Mouse (Mus musculus) erythroblast, adult 5-6 weeks (primary cell): ENCODE results near the gene Lcn3. TPM values are rescaled to one million over a fixed set of nuclear protein-coding genes. Genes with fewer than 3 reads are reported as not detected.
"Not testable (repeated sequence)": the region's sequence is repeated elsewhere in the genome, so short reads cannot be mapped to it uniquely, and the experiment has no call there.

ENCODE experiments used
- ATAC-seq: replicated peaks from 2 replicates; pipeline ENCODE4 v1.8.0; 2016; ENCODE audit warnings: moderate number of reproducible peaks, mild to moderate bottlenecking, moderate TSS enrichment, inconsistent platforms; ENCODE audit not compliant: poor library complexity, low FRiP score, severe bottlenecking
- total RNA-seq, 2 experiments: library from RNA; stranded (forward) in 1 of 2; stranded (reverse) in 1 of 2; fragments of 150-400 nt in 1 of 2; fragments of 200-764, 138-1000 nt in 1 of 2; gene quantifications; 2 replicates each; pipeline versions ENCODE4 v1.2.3 to v1.2.4; 2015 to 2017; ENCODE audit warnings: low replicate concordance in 2 of 2

The Lcn3 gene
- total RNA-seq, 2 experiments from 2014 or later: not detected

DNA sequence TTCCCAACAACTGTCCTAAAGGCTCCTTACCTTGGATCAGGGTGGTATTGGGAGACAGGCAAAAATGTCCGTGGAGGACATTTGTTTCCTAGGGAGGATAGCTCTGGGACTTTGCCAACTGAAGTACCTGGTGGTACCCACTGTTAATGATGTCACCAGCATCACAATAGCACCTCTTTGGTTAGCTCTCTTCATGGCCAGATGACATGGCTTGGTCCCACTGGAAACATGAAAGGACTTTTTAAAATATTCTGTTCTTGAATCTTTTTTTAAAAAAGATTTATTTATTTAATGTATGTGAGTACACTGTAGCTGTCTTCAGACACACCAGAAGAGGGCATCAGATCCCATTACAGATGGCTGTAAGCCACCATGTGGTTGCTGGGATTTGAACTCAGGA lies 50.4 kb downstream of the Lcn3 start, which contains the start of gene Glt6d1:
TSS of gene Glt6d1 (minus strand) at position 101 of the 400 bp plus-strand sequence.
- ATAC-seq: not testable (repeated sequence)

Other genes starting within 250 kb of the Lcn3 start
- 1.7 and 2.3 TPM in 2 replicates for gene Traf2, start 218.6 kb upstream of the Lcn3 start, total RNA-seq (2015; ENCODE audit: low replicate concordance)
- 4.2 and 4.3 TPM in 2 replicates for gene Traf2, start 218.6 kb upstream of the Lcn3 start, total RNA-seq (2017; ENCODE audit: low replicate concordance)
- 27.3 and 50.2 TPM in 2 replicates for gene Edf1, start 207.7 kb upstream of the Lcn3 start, total RNA-seq (2015; ENCODE audit: low replicate concordance)
- gene Edf1, start 207.7 kb upstream of the Lcn3 start, total RNA-seq (2017; ENCODE audit: low replicate concordance): 32.2 and 32.9 TPM in 2 replicates
- 2.5 and 7.1 TPM in 2 replicates for gene Mamdc4, start 190.7 kb upstream of the Lcn3 start, total RNA-seq (2015; ENCODE audit: low replicate concordance)
- gene Mamdc4, start 190.7 kb upstream of the Lcn3 start, total RNA-seq (2017; ENCODE audit: low replicate concordance): 4.3 and 4.5 TPM in 2 replicates
- 0.96 and 7.1 TPM in 2 replicates for gene Phpt1, start 190.3 kb upstream of the Lcn3 start, total RNA-seq (2015; ENCODE audit: low replicate concordance)
- gene Phpt1, start 190.3 kb upstream of the Lcn3 start, total RNA-seq (2017; ENCODE audit: low replicate concordance): 2.1 TPM in 1 of 2 replicates, not detected in the other
- 0.63 TPM in 1 of 2 replicates, not detected in the other for gene Ajm1, start 183.8 kb upstream of the Lcn3 start, total RNA-seq (2015; ENCODE audit: low replicate concordance)
- gene Ajm1, start 183.8 kb upstream of the Lcn3 start, total RNA-seq (2017; ENCODE audit: low replicate concordance): not detected in 2 replicates
- 18.1 and 22.4 TPM in 2 replicates for gene Rabl6, start 157.0 kb upstream of the Lcn3 start, total RNA-seq (2015; ENCODE audit: low replicate concordance)
- gene Rabl6, start 157.0 kb upstream of the Lcn3 start, total RNA-seq (2017; ENCODE audit: low replicate concordance): 11.8 and 29.1 TPM in 2 replicates
- gene Ccdc183, start 147.9 kb upstream of the Lcn3 start, total RNA-seq (2015; ENCODE audit: low replicate concordance): not detected in 2 replicates
- not detected in 2 replicates for gene Ccdc183, start 147.9 kb upstream of the Lcn3 start, total RNA-seq (2017; ENCODE audit: low replicate concordance)
- gene Tmem141, start 143.6 kb upstream of the Lcn3 start, total RNA-seq (2015; ENCODE audit: low replicate concordance): 4.6 and 6.0 TPM in 2 replicates
- gene Tmem141, start 143.6 kb upstream of the Lcn3 start, total RNA-seq (2017; ENCODE audit: low replicate concordance): 2.2 and 9.4 TPM in 2 replicates
- gene Fcna, start 137.5 kb upstream of the Lcn3 start, total RNA-seq (2015; ENCODE audit: low replicate concordance): 20.5 and 47.1 TPM in 2 replicates
- gene Fcna, start 137.5 kb upstream of the Lcn3 start, total RNA-seq (2017; ENCODE audit: low replicate concordance): 24.3 and 27.7 TPM in 2 replicates
- gene Lcn8, start 112.4 kb upstream of the Lcn3 start, total RNA-seq (2015; ENCODE audit: low replicate concordance): not detected in 2 replicates
- not detected in 2 replicates for gene Lcn8, start 112.4 kb upstream of the Lcn3 start, total RNA-seq (2017; ENCODE audit: low replicate concordance)
- gene Lcn5, start 107.6 kb upstream of the Lcn3 start, total RNA-seq (2015; ENCODE audit: low replicate concordance): not detected in 2 replicates
- not detected in 2 replicates for gene Lcn5, start 107.6 kb upstream of the Lcn3 start, total RNA-seq (2017; ENCODE audit: low replicate concordance)
- not detected in 2 replicates for gene Lcn6, start 88.8 kb upstream of the Lcn3 start, total RNA-seq (2015; ENCODE audit: low replicate concordance)
- gene Lcn6, start 88.8 kb upstream of the Lcn3 start, total RNA-seq (2017; ENCODE audit: low replicate concordance): not detected in 2 replicates
- not detected in 2 replicates for gene Lcn10, start 82.8 kb upstream of the Lcn3 start, total RNA-seq (2015; ENCODE audit: low replicate concordance)
- gene Lcn10, start 82.8 kb upstream of the Lcn3 start, total RNA-seq (2017; ENCODE audit: low replicate concordance): not detected in 2 replicates
- gene Obp2a, start 65.5 kb upstream of the Lcn3 start, total RNA-seq (2015; ENCODE audit: low replicate concordance): not detected in 2 replicates
- not detected in 2 replicates for gene Obp2a, start 65.5 kb upstream of the Lcn3 start, total RNA-seq (2017; ENCODE audit: low replicate concordance)
- gene Bmyc, start 58.8 kb upstream of the Lcn3 start, total RNA-seq (2015; ENCODE audit: low replicate concordance): 1.5 and 2.3 TPM in 2 replicates
- not detected in 2 replicates for gene Bmyc, start 58.8 kb upstream of the Lcn3 start, total RNA-seq (2017; ENCODE audit: low replicate concordance)
- not detected in 2 replicates for gene Obp2b, start 28.6 kb upstream of the Lcn3 start, total RNA-seq (2015; ENCODE audit: low replicate concordance)
- gene Obp2b, start 28.6 kb upstream of the Lcn3 start, total RNA-seq (2017; ENCODE audit: low replicate concordance): not detected in 2 replicates
- gene Lcn11, start 11.4 kb downstream of the Lcn3 start, total RNA-seq (2015; ENCODE audit: low replicate concordance): not detected in 2 replicates
- gene Lcn11, start 11.4 kb downstream of the Lcn3 start, total RNA-seq (2017; ENCODE audit: low replicate concordance): not detected in 2 replicates
- not detected in 2 replicates for gene Gm13539, start 16.7 kb downstream of the Lcn3 start, total RNA-seq (2015; ENCODE audit: low replicate concordance)
- gene Gm13539, start 16.7 kb downstream of the Lcn3 start, total RNA-seq (2017; ENCODE audit: low replicate concordance): not detected in 2 replicates
- gene Glt6d1, start 50.3 kb downstream of the Lcn3 start, total RNA-seq (2015; ENCODE audit: low replicate concordance): not detected in 2 replicates
- not detected in 2 replicates for gene Glt6d1, start 50.3 kb downstream of the Lcn3 start, total RNA-seq (2017; ENCODE audit: low replicate concordance)
- gene Lcn9, start 57.6 kb downstream of the Lcn3 start, total RNA-seq (2015; ENCODE audit: low replicate concordance): not detected in 2 replicates
- not detected in 2 replicates for gene Lcn9, start 57.6 kb downstream of the Lcn3 start, total RNA-seq (2017; ENCODE audit: low replicate concordance)
- gene Sohlh1, start 81.7 kb downstream of the Lcn3 start, total RNA-seq (2015; ENCODE audit: low replicate concordance): not detected in 2 replicates
- not detected in 2 replicates for gene Sohlh1, start 81.7 kb downstream of the Lcn3 start, total RNA-seq (2017; ENCODE audit: low replicate concordance)
- gene Kcnt1, start 98.2 kb downstream of the Lcn3 start, total RNA-seq (2015; ENCODE audit: low replicate concordance): not detected in 2 replicates
- not detected in 2 replicates for gene Kcnt1, start 98.2 kb downstream of the Lcn3 start, total RNA-seq (2017; ENCODE audit: low replicate concordance)
- gene Camsap1, start 217.7 kb downstream of the Lcn3 start, total RNA-seq (2015; ENCODE audit: low replicate concordance): 4.0 and 20.9 TPM in 2 replicates
- 10.7 and 19.5 TPM in 2 replicates for gene Camsap1, start 217.7 kb downstream of the Lcn3 start, total RNA-seq (2017; ENCODE audit: low replicate concordance)